Mouse (Mus musculus): Measurements from ENCODE around the gene Mia. TPM values are rescaled to one million over a fixed set of nuclear protein-coding genes. Genes with fewer than 3 reads are reported as not detected.

Mia gene
- polyA plus RNA-seq, 1 experiment = not detected

GRCm38 (mm10) chr7:27129811-27130210 is 51.1 kb downstream of the Mia start:
- H3K36me3 ChIP-seq (ENCODE audit: control insufficient read depth, insufficient read depth, low read length) = no peaks in the 10 kb centered on the region
- H3K27ac ChIP-seq (ENCODE audit: insufficient read depth, low read depth, low read length) = no peak overlapping the region
- WGBS = 76% methylated on average over 12 of the region's 12 CpGs
- H3K27me3 ChIP-seq (ENCODE audit: control insufficient read depth, insufficient read depth, low read length) = no peaks in the 10 kb centered on the region
- H3K4me1 ChIP-seq (ENCODE audit: control insufficient read depth, insufficient read depth, insufficient read length, low read length) = peaks cover 4% of the 10 kb centered on the region
- no peak overlapping the region for H3K4me3 ChIP-seq (ENCODE audit: low read depth, low read length)
- no peak for TF ChIP-seq CTCF (IDR thresholded peaks at IDR 0.05; ENCODE audit: extremely low read depth, insufficient read length, insufficient replicate concordance, low read depth, low read length)
- no peak for TF ChIP-seq POLR2A (IDR thresholded peaks at IDR 0.05; ENCODE audit: low read depth, low read length)

Other genes starting within 250 kb of the Mia start
- gene Cyp2a22, start 241.8 kb downstream of the Mia start, polyA plus RNA-seq (2012; rRNA removed) = not detected in 2 replicates
- gene Cyp2a12, start 152.1 kb downstream of the Mia start, polyA plus RNA-seq (2012; rRNA removed) = 0.11 TPM in 1 of 2 replicates, not detected in the other
- 0.24 and 0.30 TPM in 2 replicates for gene Cyp2f2, start 61.2 kb downstream of the Mia start, polyA plus RNA-seq (2012; rRNA removed)
- not detected in 2 replicates for gene Cyp2t4, start 27.4 kb downstream of the Mia start, polyA plus RNA-seq (2012; rRNA removed)
- gene Egln2, start 14.4 kb downstream of the Mia start, polyA plus RNA-seq (2012; rRNA removed) = 64.8 and 129 TPM in 2 replicates
- 42.9 and 77.3 TPM in 2 replicates for gene Rab4b, start 2.3 kb downstream of the Mia start, polyA plus RNA-seq (2012; rRNA removed)
- 0.23 TPM in 1 of 2 replicates, not detected in the other for gene Gm21983, start 71 bp downstream of the Mia start, polyA plus RNA-seq (2012; rRNA removed)
- gene BC024978, start 14.6 kb upstream of the Mia start, polyA plus RNA-seq (2012; rRNA removed) = 6.4 and 9.5 TPM in 2 replicates
- gene Snrpa, start 15.1 kb upstream of the Mia start, polyA plus RNA-seq (2012; rRNA removed) = 73.2 and 138 TPM in 2 replicates
- 15.3 and 44.6 TPM in 2 replicates for gene Itpkc, start 47.5 kb upstream of the Mia start, polyA plus RNA-seq (2012; rRNA removed)
- 34.7 and 60.7 TPM in 2 replicates for gene Coq8b, start 51.9 kb upstream of the Mia start, polyA plus RNA-seq (2012; rRNA removed)
- 8.3 and 9.0 TPM in 2 replicates for gene Numbl, start 77.3 kb upstream of the Mia start, polyA plus RNA-seq (2012; rRNA removed)
- 136 and 163 TPM in 2 replicates for gene Ltbp4, start 156.5 kb upstream of the Mia start, polyA plus RNA-seq (2012; rRNA removed)
- 62.1 and 115 TPM in 2 replicates for gene Shkbp1, start 174.9 kb upstream of the Mia start, polyA plus RNA-seq (2012; rRNA removed)
- not detected in 2 replicates for gene Gm20479, start 176.3 kb upstream of the Mia start, polyA plus RNA-seq (2012; rRNA removed)